Mouse (Mus musculus) kidney, adult 2 months (tissue): ENCODE measurements around the gene Arhgap45.

ENCODE experiments used
- CTCF ChIP-seq: fragments of 200-500 bp; conservative IDR thresholded peaks from 2 replicates; pipeline ENCODE4 v1.5.1; 2011; ENCODE audit warnings: low read depth, mild to moderate bottlenecking, control low read depth, low read length, moderate library complexity, mixed read lengths; ENCODE audit not compliant: insufficient read depth, insufficient read length
- POLR2A ChIP-seq: fragments of 200-500 bp; IDR thresholded peaks from one replicate; pipeline ENCODE4 v1.6.1; 2011; ENCODE audit warnings: low read depth, low read length, control low read depth

GRCm38 (mm10) chr10:79983205-79983604 lies 33.2 kb upstream of the Arhgap45 start:
- TF ChIP-seq POLR2A = no peak
- TF ChIP-seq CTCF = no peak
